In the genomic region with DNA sequence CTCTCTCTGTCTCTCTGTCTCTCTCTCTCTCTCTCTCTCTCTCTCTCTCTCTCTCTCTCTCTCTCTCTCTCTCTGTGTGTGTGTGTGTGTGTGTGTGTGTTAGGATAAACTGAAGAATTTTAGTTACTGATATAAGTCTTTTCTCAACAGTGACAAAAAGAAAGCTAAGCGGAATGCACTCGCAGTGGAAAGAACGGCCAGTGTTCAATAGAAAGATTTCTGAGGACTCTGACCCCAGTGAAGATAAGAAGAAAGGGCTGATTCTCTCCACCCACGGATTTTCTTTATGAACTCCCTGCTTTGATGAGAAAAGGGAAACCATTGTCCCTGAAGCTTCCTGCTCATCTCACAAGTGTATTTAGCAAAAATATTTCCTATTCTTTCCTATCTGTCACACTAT, we compare ENCODE assay signal across 21 mouse cellular contexts. TPM values are rescaled to one million over a fixed set of nuclear protein-coding genes. Genes with fewer than 3 reads are reported as not detected.
"Had no signal": no experiment of that assay in that cellular context is flagged by ENCODE, and none has a peak within 500 bp of the region (broad histone marks: within the 10 kb centered on the region; RNA-seq: fewer than 3 reads in every experiment).

No protein-coding gene starts in this region.

- H3K27ac ChIP-seq: midbrain, embryonic 10.5 days; midbrain, embryonic 12.5 days; neural tube, embryonic 12.5 days; stomach, embryonic 15.5 days; stomach, postnatal 0 days had no signal

- DNase-seq: lung, adult 18-20 months; lung, embryonic 14.5 days; lung, postnatal 10 days; lung, postnatal 4 days; right cerebral cortex, postnatal 14 days; thymus, adult 2 months; thymus, postnatal 25 days had no signal

- H3K36me3 ChIP-seq: midbrain, embryonic 10.5 days; midbrain, embryonic 12.5 days; neural tube, embryonic 12.5 days; stomach, embryonic 15.5 days had no signal

- H3K9me3 ChIP-seq: midbrain, embryonic 10.5 days; midbrain, embryonic 12.5 days; neural tube, embryonic 12.5 days; stomach, embryonic 15.5 days had no signal

- H3K9ac ChIP-seq: lung, embryonic 14.5 days; neural tube, embryonic 12.5 days; stomach, embryonic 15.5 days had no signal

RNA-seq across cellular contexts. Expression of a gene that starts 1.1 kb away (rescaled TPM):
- total RNA-seq: megakaryocyte-erythroid progenitor cell, adult 5-6 weeks had no signal
- polyA plus RNA-seq: lung, embryonic 14.5 days; lung, embryonic 16.5 days; midbrain, embryonic 12.5 days; midbrain, embryonic 14.5 days; neural tube, embryonic 12.5 days; testis, adult 2 months had no signal

RNA-seq across cellular contexts. Expression of a gene that starts 8.0 kb away (rescaled TPM):
- total RNA-seq: megakaryocyte-erythroid progenitor cell, adult 5-6 weeks had no signal
- polyA plus RNA-seq: neural tube, embryonic 14.5 days had no signal

RNA-seq across cellular contexts. Expression of a gene that starts 25.6 kb away (rescaled TPM):
- polyA plus RNA-seq: liver, embryonic 16.5 days; lung, embryonic 16.5 days; midbrain, embryonic 10.5 days; midbrain, embryonic 12.5 days; midbrain, embryonic 14.5 days; midbrain, embryonic 16.5 days; neural tube, embryonic 12.5 days; neural tube, embryonic 14.5 days; stomach, embryonic 15.5 days; testis, adult 2 months had no signal

RNA-seq across cellular contexts. Expression of a gene that starts 34.0 kb away (rescaled TPM):
- total RNA-seq: megakaryocyte-erythroid progenitor cell, adult 5-6 weeks; neutrophil, adult 5-6 weeks had no signal
- polyA plus RNA-seq: liver, embryonic 16.5 days; midbrain, embryonic 10.5 days; midbrain, embryonic 12.5 days; midbrain, embryonic 14.5 days; midbrain, embryonic 16.5 days; neural tube, embryonic 12.5 days; neural tube, embryonic 14.5 days; spleen, adult 2 months; testis, adult 2 months had no signal
